Mouse (Mus musculus): ENCODE data around the gene Olfr937.

The Olfr937 gene

DNA sequence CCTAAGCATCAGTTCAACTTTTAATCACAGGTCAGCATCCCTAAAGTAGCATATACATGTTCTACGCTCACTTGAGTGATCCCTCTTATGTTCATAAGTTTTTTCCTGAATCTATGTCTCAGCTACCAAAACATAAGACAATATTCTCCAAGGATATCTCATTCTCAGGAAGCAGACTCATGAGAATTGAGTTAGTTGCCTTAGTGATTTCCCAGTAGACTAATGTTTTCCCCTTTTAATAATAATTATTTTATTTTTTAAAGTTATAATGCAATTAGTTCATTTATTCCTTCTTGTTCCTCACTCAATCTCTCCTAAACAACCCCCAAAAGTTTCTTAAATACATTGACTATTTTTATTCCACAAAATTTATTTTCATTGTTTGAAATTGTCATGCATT, at the start of gene Olfr937:
Gene Olfr937 (minus strand): TSS at position 101 of the 400 bp plus-strand sequence.
- no peak for DNase-seq (ENCODE audit: low read depth, low spot score)

- DNase-seq (ENCODE audit: low read depth, low spot score): no peak
Measured at GRCm38 (mm10) chr9:39078787-39079186, 14.0 kb upstream of the Olfr937 start, which contains the start of gene Olfr938. Olfr938 (minus strand) TSS chr9:39078887.

DNA sequence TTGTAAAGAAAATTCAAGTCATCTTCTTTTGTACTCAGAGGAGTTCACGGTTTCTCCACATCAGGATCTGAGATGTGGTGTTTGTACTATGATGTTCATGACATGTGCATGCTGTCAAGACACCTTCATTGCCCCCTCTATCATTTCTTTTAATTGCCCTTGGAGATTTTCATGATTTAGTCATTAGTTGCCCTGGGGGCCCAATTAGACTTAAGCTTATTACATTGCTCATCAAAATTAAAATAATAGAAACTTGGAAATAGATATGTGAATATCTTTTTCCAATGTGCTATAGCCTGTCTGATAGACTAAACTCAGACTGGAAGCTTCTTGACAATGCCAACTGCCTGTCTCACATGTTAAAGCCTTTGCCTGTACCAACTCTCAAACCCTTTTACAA, 41.5 kb downstream of the Olfr937 start, which contains the start of gene Olfr146:
Gene Olfr146 (minus strand): TSS at position 101 of the 400 bp plus-strand sequence.
- DNase-seq (ENCODE audit: low read depth, low spot score): no peak
